Mouse (Mus musculus): Measurements from ENCODE around the gene Tmem136.

DNA sequence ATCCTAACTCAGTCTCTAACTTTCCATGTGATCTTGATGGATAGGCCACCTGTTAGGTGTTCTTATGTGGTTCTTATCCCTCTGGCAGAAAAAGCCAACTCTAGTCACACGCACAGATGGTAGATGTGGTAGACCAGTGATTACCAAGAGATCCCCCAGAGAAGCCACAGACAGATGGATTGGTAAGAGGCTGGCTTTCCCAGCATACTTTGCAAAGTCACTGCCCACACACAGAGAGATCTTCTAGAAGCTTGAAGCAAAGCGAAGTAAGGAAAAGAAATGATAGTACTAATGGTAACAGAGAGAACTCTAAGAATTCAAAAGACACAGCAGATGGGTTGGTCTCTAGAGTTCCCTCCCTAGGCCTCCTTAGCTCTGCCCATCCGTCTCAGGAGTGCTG lies 33.1 kb upstream of the Tmem136 start:
- TF ChIP-seq MYOG (IDR thresholded peaks at IDR 0.05; ENCODE audit: control insufficient read depth in 1 of 3, insufficient read depth in 1 of 3, insufficient read length in 2 of 3, low read depth in 2 of 3): no peak
- no peak for TF ChIP-seq TCF12 (IDR thresholded peaks at IDR 0.05; ENCODE audit: insufficient read depth, poor library complexity, severe bottlenecking)
- no peak for TF ChIP-seq POLR2AphosphoS2 (IDR thresholded peaks at IDR 0.05; ENCODE audit: insufficient read length, low read depth)
- TF ChIP-seq POLR2A (IDR thresholded peaks at IDR 0.05; ENCODE audit: insufficient read length, low read depth): no peak
- TF ChIP-seq E2F4 (IDR thresholded peaks at IDR 0.05; ENCODE audit: insufficient read depth): no peak

All from myocyte (in vitro differentiated cells).